Mouse (Mus musculus): ENCODE results near the gene Plekho1.

DNA sequence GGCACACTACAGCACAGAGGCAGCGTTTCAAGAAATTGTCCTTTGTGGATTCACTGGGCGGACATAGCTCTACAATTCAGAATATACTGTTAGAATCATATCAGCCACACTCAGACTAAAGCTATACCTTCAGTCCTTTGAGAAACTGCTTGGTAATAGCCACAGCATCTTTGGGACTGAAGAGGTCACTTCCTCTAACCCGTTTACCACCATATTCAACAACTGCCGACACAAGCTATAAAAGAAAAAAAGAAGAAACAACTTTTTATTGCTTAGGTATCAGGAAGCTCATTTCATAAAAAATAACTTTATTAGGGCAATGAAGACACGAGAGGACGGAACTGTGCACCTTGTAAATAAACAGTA, 36.8 kb upstream of the Plekho1 start:
- no peak for TF ChIP-seq CTCF (IDR thresholded peaks at IDR 0.05)
- TF ChIP-seq EP300 (IDR thresholded peaks at IDR 0.05): no peak
